Mouse (Mus musculus): ENCODE results near the gene Nsmf.

- TF ChIP-seq CTCF (IDR thresholded peaks at IDR 0.05; ENCODE audit: control insufficient read depth, insufficient read depth, insufficient replicate concordance, low read depth, low read length), result no peak
- TF ChIP-seq POLR2A (IDR thresholded peaks at IDR 0.05; ENCODE audit: control insufficient read depth, low read depth, low read length), result no peak
Measured at GRCm38 (mm10) chr2:25069537-25069936, 15.4 kb downstream of the Nsmf start.

Data from testis, adult 2 months (tissue).